Mouse (Mus musculus): Measurements from ENCODE around the gene Gm44805. TPM values are rescaled to one million over a fixed set of nuclear protein-coding genes. Genes with fewer than 3 reads are reported as not detected.
A peak's percentile ranks its signal among the peaks of the same experiment; 100 is the strongest.

Gene Gm44805
- total RNA-seq, 2 experiments from 2014 or later, result not detected

- Histone ChIP-seq H3K27ac (no peak overlapping the region), H3K4me3 (no peak overlapping the region)
- TF ChIP-seq CTCF (IDR thresholded peaks at IDR 0.05), result peak; percentile 60
- intact Hi-C loops (cut with DNase I), result loop anchor here (1.0 kb wide), 1 partner anchor 44 kb away; no protein-coding TSS in a partner anchor
- no peak for DNase-seq
Observed at GRCm38 (mm10) chr7:19713196-19713595, 32.0 kb upstream of the Gm44805 start.

GRCm38 (mm10) chr7:19712414-19712813 lies 31.2 kb upstream of the Gm44805 start:
- peak; percentile 53 for TF ChIP-seq CTCF (IDR thresholded peaks at IDR 0.05)
- no peak for DNase-seq
- H3K27ac ChIP-seq, result no peak overlapping the region
- intact Hi-C loops (cut with DNase I), result no loop called here
- H3K4me3 ChIP-seq, result no peak overlapping the region

GRCm38 (mm10) chr7:19710650-19711049 lies 29.4 kb upstream of the Gm44805 start:
- no peak for TF ChIP-seq CTCF (IDR thresholded peaks at IDR 0.05)
- Histone ChIP-seq H3K27ac (no peak overlapping the region), H3K4me3 (no peak overlapping the region)
- no peak for DNase-seq
- intact Hi-C loops (cut with DNase I), result no loop called here

- TF ChIP-seq CTCF (IDR thresholded peaks at IDR 0.05), result no peak
- no peak for DNase-seq
- H3K27ac ChIP-seq, result no peak overlapping the region
- intact Hi-C loops (cut with DNase I), result no loop called here
- no peak overlapping the region for H3K4me3 ChIP-seq
Observed at GRCm38 (mm10) chr7:19705271-19705670, 24.0 kb upstream of the Gm44805 start.

GRCm38 (mm10) chr7:19704475-19704874 lies 23.3 kb upstream of the Gm44805 start:
- TF ChIP-seq CTCF (IDR thresholded peaks at IDR 0.05), result no peak
- intact Hi-C loops (cut with DNase I), result no loop called here
- no peak overlapping the region for H3K4me3 ChIP-seq
- no peak for DNase-seq
- H3K27ac ChIP-seq, result no peak overlapping the region

- TF ChIP-seq CTCF (IDR thresholded peaks at IDR 0.05), result no peak
- Histone ChIP-seq H3K27ac (no peak overlapping the region), H3K4me3 (no peak overlapping the region)
- intact Hi-C loops (cut with DNase I), result no loop called here
- no peak for DNase-seq
Observed at GRCm38 (mm10) chr7:19702859-19703555, 21.8 kb upstream of the Gm44805 start.

GRCm38 (mm10) chr7:19701069-19701761 lies 20.0 kb upstream of the Gm44805 start:
- intact Hi-C loops (cut with DNase I), result loop anchor here (2.0 kb wide), 1 partner anchor 32 kb away; no protein-coding TSS in a partner anchor

GRCm38 (mm10) chr7:19700299-19701068 lies 19.3 kb upstream of the Gm44805 start:
- intact Hi-C loops (cut with DNase I), result loop anchor here (2.0 kb wide), 1 partner anchor 32 kb away; no protein-coding TSS in a partner anchor
- Histone ChIP-seq H3K27ac (peak overlapping the region; percentile 83), H3K4me3 (peak overlapping the region; percentile 21; the same call in 1 of the 2 replicates)
- no peak for TF ChIP-seq CTCF (IDR thresholded peaks at IDR 0.05)
- no peak for DNase-seq

More at GRCm38 (mm10) chr7:19701069-19701761, 20.0 kb upstream of the Gm44805 start:
- peak overlapping the region; percentile 83 for H3K27ac ChIP-seq
- DNase-seq, result peak; percentile 82
- H3K4me3 ChIP-seq, result peak overlapping the region; percentile 24; the same call in 1 of the 2 replicates
- TF ChIP-seq CTCF (IDR thresholded peaks at IDR 0.05), result peak; percentile 70

GRCm38 (mm10) chr7:19699827-19700148 lies 18.6 kb upstream of the Gm44805 start:
- Histone ChIP-seq H3K27ac (peak overlapping the region; percentile 83), H3K4me3 (no peak overlapping the region; the same call in 1 of the 2 replicates)
- no peak for TF ChIP-seq CTCF (IDR thresholded peaks at IDR 0.05)
- intact Hi-C loops (cut with DNase I), result loop anchor here (2.0 kb wide), 1 partner anchor 31 kb away; no protein-coding TSS in a partner anchor
- DNase-seq, result no peak

- Histone ChIP-seq H3K4me3 (peak within 1 kb of the TSS; percentile 69), H3K27ac (peak within 1 kb of the TSS; percentile 83)
- no peak for TF ChIP-seq CTCF (IDR thresholded peaks at IDR 0.05)
- intact Hi-C loops (cut with DNase I), result no loop called here
- peak; percentile 68 for DNase-seq
Observed at GRCm38 (mm10) chr7:19698907-19699826, 17.9 kb upstream of the Gm44805 start, which contains the start of gene Apoe. Apoe (minus strand) TSS chr7:19699188.
